Mouse (Mus musculus) ovary, postnatal 14 days (tissue): ENCODE measurements around the gene Olfr547.

Experiments used
- DNase-seq: peaks from one replicate; pipeline ENCODE4 v3.0.0; 2022; ENCODE audit warnings: low spot score

The Olfr547 gene

DNA sequence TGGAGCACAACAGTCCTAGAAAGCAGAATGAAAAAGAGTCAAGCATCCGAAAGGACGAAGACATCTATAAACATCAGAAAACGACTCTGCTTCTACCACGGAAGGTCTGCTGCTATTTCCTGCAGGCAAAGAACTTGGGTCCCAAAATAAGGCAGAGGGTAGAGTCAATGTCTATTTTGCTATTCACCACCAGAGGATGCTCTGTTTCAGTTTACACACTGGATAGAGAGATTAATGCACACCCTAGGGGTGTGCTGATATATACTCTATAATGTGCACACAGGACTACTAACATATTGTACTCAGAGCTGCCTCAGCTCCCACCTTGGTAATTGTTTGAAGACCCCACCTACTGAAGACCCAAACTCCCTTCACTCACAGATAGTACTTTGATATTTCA lies 31.7 kb downstream of the Olfr547 start:
- DNase-seq: no peak

DNA sequence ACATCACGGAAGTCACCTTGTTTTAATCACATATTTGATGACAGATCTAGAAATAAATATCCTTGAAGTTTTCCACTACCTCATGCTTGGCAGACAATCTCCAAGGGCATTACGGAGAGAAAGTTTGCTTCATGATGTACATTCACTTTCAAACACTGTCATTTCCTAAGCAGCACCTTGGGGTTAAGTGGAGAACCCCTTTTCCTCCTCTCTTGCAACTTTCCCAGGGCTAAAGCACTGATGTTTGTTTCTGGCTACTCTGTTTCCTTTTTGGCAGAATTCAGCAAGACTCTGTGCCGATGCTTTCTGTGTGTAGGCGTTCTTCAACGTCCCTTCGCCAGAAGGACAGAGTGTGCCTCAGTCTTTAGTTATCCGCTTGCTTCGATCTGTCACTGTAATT lies 36.6 kb downstream of the Olfr547 start, which contains the start of gene Olfr550:
Olfr550 (plus strand) TSS at position 301 of the 400 bp plus-strand sequence.
- no peak for DNase-seq

DNA sequence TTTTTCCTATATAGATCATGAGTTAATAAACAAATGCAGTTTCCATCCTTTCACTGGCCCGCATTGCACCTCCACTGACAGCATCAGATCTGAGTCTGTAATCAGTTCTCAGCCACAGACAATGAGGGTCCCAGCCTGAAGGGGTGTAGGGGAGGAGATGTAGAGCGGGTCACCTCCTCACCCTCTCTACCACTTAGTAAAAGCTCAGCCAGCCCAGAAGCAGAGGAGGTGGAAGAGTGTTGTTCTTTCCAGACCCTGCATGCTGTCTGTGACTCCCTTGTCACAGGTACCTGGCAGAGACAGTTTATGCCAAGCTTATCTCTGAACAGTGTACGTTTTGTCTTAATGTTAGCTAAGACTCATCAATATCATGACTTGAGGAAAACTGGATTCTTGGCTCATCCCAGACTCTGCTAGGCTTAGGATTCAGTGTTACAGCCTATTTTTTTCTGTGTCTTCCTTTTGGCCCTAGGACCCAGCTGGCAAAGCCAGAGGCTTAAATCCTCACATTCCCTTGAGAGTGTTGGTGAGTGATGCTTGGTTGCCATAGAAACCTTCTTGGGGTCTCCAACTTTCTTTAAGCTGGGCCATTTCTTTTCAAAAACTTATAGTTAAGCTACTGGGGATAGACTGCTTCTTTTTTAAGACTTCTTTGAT lies 38.8 kb downstream of the Olfr547 start:
- no peak for DNase-seq

GRCm38 (mm10) chr7:102575998-102576397 lies 41.4 kb downstream of the Olfr547 start:
- DNase-seq: no peak
